Mouse (Mus musculus) G1E (cell line): ENCODE results near the gene Cdh12.

ENCODE experiments used
- CTCF ChIP-seq: IDR thresholded peaks from 2 replicates; pipeline ENCODE4 v1.5.1; 2012; ENCODE audit warnings: low read depth, low read length, inconsistent platforms, mixed read lengths
- GATA1 ChIP-seq: IDR thresholded peaks from 2 replicates; pipeline ENCODE4 v1.6.1; 2012; ENCODE audit warnings: borderline replicate concordance, low read length, inconsistent platforms, mixed read lengths
- POLR2AphosphoS5 ChIP-seq: IDR thresholded peaks from 2 replicates; pipeline ENCODE4 v1.6.1; 2012; ENCODE audit warnings: low read depth, low read length, inconsistent platforms; ENCODE audit not compliant: insufficient replicate concordance
- TAL1 ChIP-seq: conservative IDR thresholded peaks from 2 replicates; pipeline ENCODE4 v1.6.1; 2012; ENCODE audit warnings: low read depth, low read length, inconsistent platforms, mixed read lengths

GRCm38 (mm10) chr15:21519355-21519869, 1070.3 kb downstream of the Cdh12 start:
- no peak for TF ChIP-seq CTCF
- no peak for TF ChIP-seq POLR2AphosphoS5
- TF ChIP-seq GATA1 = no peak
- TF ChIP-seq TAL1 = no peak
